Mouse (Mus musculus) intestine, postnatal 0 days (tissue): Measurements from ENCODE around the gene Igfbp1. TPM values are rescaled to one million over a fixed set of nuclear protein-coding genes. Genes with fewer than 3 reads are reported as not detected.

ENCODE experiments used
- ATAC-seq: fragments of 200-750 bp; cut with Nextera tagmentation; 2 replicates; pipeline ENCODE4 v1.8.0; 2017; ENCODE audit warnings: mild to moderate bottlenecking, moderate TSS enrichment, moderate library complexity
- H3K27ac ChIP-seq: fragments of 300-500 bp; sonication (generic); 2 replicates; pipeline ENCODE4 v1.5.1; 2014; ENCODE audit warnings: mild to moderate bottlenecking, low read depth, low read length, moderate library complexity
- H3K27me3 ChIP-seq: fragments of 300-500 bp; sonication (generic); replicated peaks from 2 replicates; pipeline ENCODE4 v1.6.1; 2014; ENCODE audit warnings: low read length, mixed read lengths; ENCODE audit not compliant: control insufficient read depth, insufficient read depth
- H3K36me3 ChIP-seq: fragments of 300-500 bp; sonication (generic); 2 replicates; pipeline ENCODE4 v1.6.1; 2014; ENCODE audit warnings: mild to moderate bottlenecking, moderate library complexity; ENCODE audit not compliant: control insufficient read depth, insufficient read depth
- H3K4me1 ChIP-seq: fragments of 300-500 bp; sonication (generic); replicated peaks from 2 replicates; pipeline ENCODE4 v1.6.1; 2014; ENCODE audit warnings: antibody characterized with exemption, low read length, mixed read lengths; ENCODE audit not compliant: control insufficient read depth, insufficient read depth
- H3K4me2 ChIP-seq: fragments of 300-500 bp; sonication (generic); replicated peaks from 2 replicates; pipeline ENCODE4 v1.6.1; 2014; ENCODE audit warnings: low read depth, mild to moderate bottlenecking, moderate library complexity
- H3K4me3 ChIP-seq: fragments of 300-500 bp; sonication (generic); 2 replicates; pipeline ENCODE4 v1.5.1; 2014; ENCODE audit warnings: low read depth, low read length
- H3K9ac ChIP-seq: fragments of 300-500 bp; sonication (generic); 2 replicates; pipeline ENCODE4 v1.6.1; 2014; ENCODE audit warnings: mild to moderate bottlenecking, low read depth, low read length
- H3K9me3 ChIP-seq: fragments of 300-500 bp; sonication (generic); 2 replicates; pipeline ENCODE4 v1.6.1; 2016; ENCODE audit warnings: mixed run types; ENCODE audit not compliant: control insufficient read depth
- CTCF ChIP-seq: sonication (generic); IDR thresholded peaks from 2 replicates; pipeline ENCODE4 v1.5.1; 2016; ENCODE audit warnings: low read depth, mild to moderate bottlenecking, control low read depth, antibody characterized with exemption, moderate library complexity
- WGBS: fragments of 180-500 bp; shearing (Covaris S2); extraction: QIAGEN DNeasy Blood & Tissue Kit; methylation state at CpG from one replicate; pipeline ENCODE4 v1.1.7; 2014; 5-methylcytosine and 5-hydroxymethylcytosine counted together
- polyA plus RNA-seq: library from polyadenylated mRNA; unstranded; fragments of >200 nt; fragmentation: Nextera tagmentation; extraction: Ambion mirVana; gene quantifications from 2 replicates; pipeline ENCODE4 v1.2.1, GENCODE M21; 2015

Igfbp1 gene
- polyA plus RNA-seq, 1 experiment from 2014 or later = 0.12 TPM

DNA sequence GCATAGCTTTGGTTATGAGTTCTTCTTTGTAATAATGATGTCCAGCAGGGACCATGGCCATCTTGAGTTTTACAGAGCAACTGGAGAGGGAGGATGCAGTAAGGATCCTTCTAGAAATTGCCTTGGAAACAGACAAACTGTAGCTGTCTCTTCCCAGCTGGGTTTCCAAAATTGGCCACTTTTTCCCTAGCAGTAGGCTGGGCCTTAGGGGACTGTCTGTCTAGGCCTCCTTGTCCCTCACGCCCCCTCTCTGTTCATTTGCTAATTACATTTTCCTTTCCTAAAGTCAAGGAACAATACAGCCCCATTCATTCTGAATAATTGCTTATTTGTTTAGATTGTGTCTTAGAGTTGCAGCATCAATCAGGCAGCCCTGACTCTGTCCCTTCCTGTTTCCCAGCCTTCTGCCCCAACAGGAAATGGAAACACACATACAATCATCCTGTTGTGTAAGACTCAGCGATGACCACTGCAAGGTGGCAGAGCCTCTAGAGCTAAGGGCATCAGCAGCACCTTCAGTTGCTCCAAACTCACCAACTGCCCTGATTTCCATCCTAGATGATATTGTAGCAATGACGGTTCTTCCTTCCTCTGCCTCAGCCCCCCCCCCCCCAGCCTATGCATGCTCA lies 37.5 kb downstream of the Igfbp1 start:
- no peak overlapping the region for H3K4me2 ChIP-seq

GRCm38 (mm10) chr11:7236751-7237150 lies 39.2 kb downstream of the Igfbp1 start:
- Histone ChIP-seq H3K36me3 (no peaks in the 10 kb centered on the region), H3K27ac (no peak overlapping the region), H3K4me1 (no peaks in the 10 kb centered on the region), H3K9ac (no peak overlapping the region), H3K27me3 (no peaks in the 10 kb centered on the region), H3K4me3 (no peak overlapping the region), H3K4me2 (no peak overlapping the region), H3K9me3 (no peaks in the 10 kb centered on the region)
- TF ChIP-seq CTCF = no peak
- WGBS = 89% methylated on average over 2 of the region's 2 CpGs
- no peak for ATAC-seq

More for the DNA sequence above, 37.5 kb downstream of the Igfbp1 start:
- TF ChIP-seq CTCF = peak; percentile 26; the same call in 1 of the 2 replicates
- no peak overlapping the region for H3K27ac ChIP-seq
- H3K4me3 ChIP-seq = no peak overlapping the region
- H3K4me1 ChIP-seq = no peaks in the 10 kb centered on the region
- no peak overlapping the region for H3K9ac ChIP-seq
- H3K36me3 ChIP-seq = no peaks in the 10 kb centered on the region
- no peak for ATAC-seq
- WGBS = 61% methylated on average over 3 of the region's 3 CpGs
- no peaks in the 10 kb centered on the region for H3K27me3 ChIP-seq
- H3K9me3 ChIP-seq = no peaks in the 10 kb centered on the region

GRCm38 (mm10) chr11:7237712-7238111 lies 40.1 kb downstream of the Igfbp1 start:
- H3K4me2 ChIP-seq = no peak overlapping the region
- no peak for ATAC-seq
- no peak for TF ChIP-seq CTCF
- no peak overlapping the region for H3K4me3 ChIP-seq
- H3K36me3 ChIP-seq = no peaks in the 10 kb centered on the region
- H3K27ac ChIP-seq = no peak overlapping the region
- no peaks in the 10 kb centered on the region for H3K27me3 ChIP-seq
- no peak overlapping the region for H3K9ac ChIP-seq
- WGBS = 49% methylated on average over 6 of the region's 6 CpGs
- H3K9me3 ChIP-seq = no peaks in the 10 kb centered on the region
- no peaks in the 10 kb centered on the region for H3K4me1 ChIP-seq

DNA sequence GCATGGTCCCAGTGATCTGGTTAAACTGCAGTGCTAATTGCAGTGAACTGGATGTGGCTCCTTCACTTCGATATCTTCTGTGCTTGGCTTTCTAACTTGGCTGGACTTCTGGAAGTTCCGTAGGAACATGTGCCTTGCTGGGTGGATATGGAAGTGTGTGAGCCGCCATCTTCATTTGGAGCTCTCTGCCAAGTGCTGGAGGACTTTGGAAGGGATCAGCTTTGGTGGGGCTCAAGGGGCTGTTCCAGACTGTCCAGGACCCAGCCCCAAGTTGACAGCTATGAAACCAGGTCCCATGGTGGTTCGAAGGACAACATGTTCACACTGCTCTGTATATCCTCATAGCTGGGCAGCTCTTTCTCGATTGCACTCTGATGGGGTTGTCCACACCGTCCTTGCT lies 41.0 kb downstream of the Igfbp1 start:
- Histone ChIP-seq H3K4me2 (no peak overlapping the region), H3K4me3 (no peak overlapping the region), H3K9ac (no peak overlapping the region), H3K27me3 (no peaks in the 10 kb centered on the region), H3K4me1 (no peaks in the 10 kb centered on the region), H3K9me3 (no peaks in the 10 kb centered on the region), H3K27ac (no peak overlapping the region), H3K36me3 (no peaks in the 10 kb centered on the region)
- no peak for ATAC-seq
- WGBS = 94% methylated on average over 6 of the region's 6 CpGs
- no peak for TF ChIP-seq CTCF

GRCm38 (mm10) chr11:7239041-7239740 lies 41.6 kb downstream of the Igfbp1 start:
- 69% methylated on average over 4 of the region's 4 CpGs for WGBS
- H3K4me2 ChIP-seq = no peak overlapping the region
- H3K9ac ChIP-seq = no peak overlapping the region
- no peak for ATAC-seq
- no peaks in the 10 kb centered on the region for H3K27me3 ChIP-seq
- no peaks in the 10 kb centered on the region for H3K4me1 ChIP-seq
- no peaks in the 10 kb centered on the region for H3K36me3 ChIP-seq
- no peak for TF ChIP-seq CTCF
- no peaks in the 10 kb centered on the region for H3K9me3 ChIP-seq
- no peak overlapping the region for H3K4me3 ChIP-seq
- H3K27ac ChIP-seq = no peak overlapping the region

DNA sequence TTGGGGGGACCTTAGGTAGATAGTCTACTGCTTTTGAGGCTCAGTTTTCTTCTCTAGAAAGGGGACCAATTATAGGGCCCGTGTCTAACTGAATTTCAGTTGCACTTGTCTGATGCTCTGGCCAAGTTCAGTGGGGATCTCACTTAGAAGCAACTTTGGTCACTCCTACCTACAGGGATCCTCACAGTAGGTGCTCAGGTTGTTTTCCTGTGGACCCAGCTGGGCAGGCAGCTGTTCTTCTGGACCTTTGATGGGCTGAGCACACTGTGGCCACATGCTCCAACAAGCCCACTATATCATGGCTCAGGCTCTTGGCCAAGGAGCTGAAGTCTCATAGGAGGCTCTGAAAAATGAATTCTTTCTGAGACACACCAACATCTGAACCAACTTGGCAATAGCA lies 47.2 kb downstream of the Igfbp1 start:
- WGBS = 73% methylated on average over 1 of the region's 1 CpGs
- no peak overlapping the region for H3K27ac ChIP-seq
- H3K27me3 ChIP-seq = no peaks in the 10 kb centered on the region
- no peak overlapping the region for H3K9ac ChIP-seq
- no peak for ATAC-seq
- H3K4me3 ChIP-seq = no peak overlapping the region
- no peaks in the 10 kb centered on the region for H3K9me3 ChIP-seq
- no peaks in the 10 kb centered on the region for H3K4me1 ChIP-seq
- no peak for TF ChIP-seq CTCF
- no peaks in the 10 kb centered on the region for H3K36me3 ChIP-seq
- H3K4me2 ChIP-seq = no peak overlapping the region
